Mouse (Mus musculus) CD4-positive, CD25-positive, alpha-beta regulatory T cell, adult 9 weeks (primary cell): ENCODE data around the gene Cck. TPM values are rescaled to one million over a fixed set of nuclear protein-coding genes. Genes with fewer than 3 reads are reported as not detected.

Experiments
- polyA plus RNA-seq: library from polyadenylated mRNA; unstranded; fragments of 100-300 nt; shearing (Covaris generic); gene quantifications from one replicate; pipeline ENCODE4 v1.2.1, GENCODE M21; 2017

The Cck gene
- not detected for polyA plus RNA-seq

GRCm38 (mm10) chr9:121495529-121495928, at the start of gene Cck:
TSS of gene Cck (minus strand) at chr9:121495694.

Other genes starting within 250 kb of the Cck start
- gene Ulk4, start 218.5 kb downstream of the Cck start, polyA plus RNA-seq: 10.5 TPM
- gene Trak1, start 198.2 kb downstream of the Cck start, polyA plus RNA-seq: 9.2 TPM
- not detected for gene Lyzl4, start 146.4 kb upstream of the Cck start, polyA plus RNA-seq
- 8.3 TPM for gene Vipr1, start 147.0 kb upstream of the Cck start, polyA plus RNA-seq
- gene Sec22c, start 209.8 kb upstream of the Cck start, polyA plus RNA-seq: 31.7 TPM
- gene Ss18l2, start 214.6 kb upstream of the Cck start, polyA plus RNA-seq: 40.4 TPM
- 102 TPM for gene Nktr, start 223.5 kb upstream of the Cck start, polyA plus RNA-seq